Mouse (Mus musculus) frontal cortex, adult 2 months (tissue): ENCODE data around the gene Ascl4. TPM values are rescaled to one million over a fixed set of nuclear protein-coding genes. Genes with fewer than 3 reads are reported as not detected.

Experiments used
- DNase-seq, 2 experiments: peaks; one replicate each; pipeline ENCODE4 v3.0.0; 2022; ENCODE audit warnings: low spot score in 1 of 2; ENCODE audit errors: extremely low spot score in 1 of 2
- polyA plus RNA-seq: library from polyadenylated mRNA; depleted of rRNA; stranded (reverse); fragments of >200 nt; gene quantifications from 2 replicates; pipeline ENCODE4 v1.2.3, GENCODE M21; 2012; rRNA removed

The Ascl4 gene
- polyA plus RNA-seq, 1 experiment, result 0.56 TPM

GRCm38 (mm10) chr10:85968731-85969130 lies 41.2 kb downstream of the Ascl4 start:
- DNase-seq, result no peak

- no peak for DNase-seq
Observed at GRCm38 (mm10) chr10:85969894-85970620, 42.6 kb downstream of the Ascl4 start.

- DNase-seq, result no peak
Observed at GRCm38 (mm10) chr10:85971826-85972225, 44.3 kb downstream of the Ascl4 start.

DNA sequence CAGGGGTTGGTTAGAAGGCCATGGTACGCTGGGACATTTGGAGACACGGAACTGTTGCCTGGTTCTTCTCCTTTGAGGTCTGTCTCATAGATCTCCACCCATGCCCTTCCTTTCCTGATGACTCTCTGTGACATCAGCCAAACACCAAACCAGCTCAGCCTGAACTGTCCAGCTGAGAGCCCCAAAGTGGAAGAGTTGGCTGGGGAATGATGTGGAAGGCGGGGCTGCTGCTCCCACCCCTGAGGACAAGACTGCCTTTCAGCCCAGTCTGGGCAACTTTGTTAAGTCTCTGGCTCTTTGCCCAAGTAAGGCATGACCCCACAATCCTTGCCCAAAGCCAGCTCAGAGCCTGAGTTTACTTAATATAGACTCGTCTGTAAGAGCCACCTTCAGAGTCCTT lies 45.4 kb downstream of the Ascl4 start:
- peak in 1 of 2 experiments; percentile 33 for DNase-seq

DNA sequence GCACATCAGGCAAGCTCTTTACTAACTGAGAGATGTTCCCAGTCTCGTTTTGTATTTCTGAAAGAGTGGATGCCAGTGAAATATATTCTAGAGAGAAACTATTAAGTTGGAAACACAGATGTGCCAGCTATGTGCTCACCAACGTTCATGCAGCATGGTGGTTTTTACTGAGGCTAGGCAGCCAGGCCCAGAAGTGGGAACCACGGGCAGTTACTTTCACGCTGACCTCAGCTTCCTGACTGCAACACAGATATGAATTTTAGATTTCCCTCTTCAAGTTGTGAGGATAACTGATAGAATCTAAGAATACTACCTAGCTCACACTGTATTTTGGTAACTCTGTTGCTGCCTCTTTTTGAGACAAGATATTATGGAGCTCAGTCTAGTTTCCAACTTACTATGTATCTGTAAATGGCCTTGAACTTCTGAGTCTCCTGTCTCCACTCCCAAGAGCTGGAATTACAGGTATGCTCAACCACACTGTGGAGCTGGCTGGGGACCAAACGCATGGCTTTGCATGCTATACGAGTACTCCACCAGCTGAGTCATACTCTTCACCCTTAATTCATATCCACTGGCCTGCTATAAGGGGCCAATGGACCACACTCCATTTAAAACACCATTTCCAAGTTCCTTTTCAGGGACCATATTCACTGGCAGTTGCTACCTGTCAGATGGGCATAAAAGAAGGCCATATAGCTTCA lies 62.1 kb downstream of the Ascl4 start:
- DNase-seq, result no peak

DNA sequence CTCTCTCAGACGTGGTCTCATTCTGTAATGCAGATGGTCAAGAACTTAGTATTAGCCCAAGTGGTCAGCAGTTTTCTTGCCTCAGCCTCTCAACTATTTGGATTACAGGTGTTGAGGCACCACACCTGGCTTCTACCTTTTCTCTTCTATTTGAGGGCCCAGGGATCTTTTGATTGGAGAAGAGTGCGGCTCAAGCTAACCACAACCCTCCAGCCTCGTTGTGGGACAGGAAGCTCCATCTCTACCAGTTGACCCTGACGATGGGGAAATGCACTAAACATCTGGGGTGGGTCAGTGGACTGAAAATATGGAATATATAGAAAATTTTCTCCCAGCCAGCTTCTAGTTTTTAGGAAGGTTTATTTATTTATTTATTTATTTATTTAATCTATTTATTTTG lies 64.9 kb downstream of the Ascl4 start:
- no peak for DNase-seq

GRCm38 (mm10) chr10:85993836-85994235 lies 66.4 kb downstream of the Ascl4 start:
- DNase-seq, result no peak

GRCm38 (mm10) chr10:85994543-85995104 lies 67.1 kb downstream of the Ascl4 start:
- no peak for DNase-seq

Other genes with a start within 250 kb of the Ascl4 start
- gene Pwp1, start 98.2 kb upstream of the Ascl4 start, polyA plus RNA-seq, result 17.7 and 21.0 TPM in 2 replicates
- 26.4 and 29.8 TPM in 2 replicates for gene Prdm4, start 10.5 kb upstream of the Ascl4 start, polyA plus RNA-seq
- 116 TPM in 2 replicates for gene Rtcb, start 30.1 kb downstream of the Ascl4 start, polyA plus RNA-seq
- 0.12 and 0.13 TPM in 2 replicates for gene Bpifc, start 84.2 kb downstream of the Ascl4 start, polyA plus RNA-seq
- gene Fbxo7, start 94.3 kb downstream of the Ascl4 start, polyA plus RNA-seq, result 33.9 and 34.7 TPM in 2 replicates